Mouse (Mus musculus) stomach, embryonic 14.5 days (tissue): Measurements from ENCODE around the gene Tifa. TPM values are rescaled to one million over a fixed set of nuclear protein-coding genes. Genes with fewer than 3 reads are reported as not detected.
A peak's percentile ranks its signal among the peaks of the same experiment; 100 is the strongest.
"Not testable (repeated sequence)": the region's sequence is repeated elsewhere in the genome, so short reads cannot be mapped to it uniquely, and the experiment has no call there.

ENCODE experiments used
- ATAC-seq: fragments of 200-750 bp; cut with Nextera tagmentation; 2 replicates; pipeline ENCODE4 v1.8.0; 2017; ENCODE audit warnings: low read depth, moderate TSS enrichment; ENCODE audit not compliant: insufficient number of reproducible peaks, insufficient read depth, low FRiP score
- H3K27ac ChIP-seq: fragments of 300-500 bp; sonication (generic); 2 replicates; pipeline ENCODE4 v1.5.1; 2014; ENCODE audit warnings: mild to moderate bottlenecking, low read length, moderate library complexity, mixed read lengths
- H3K27me3 ChIP-seq: fragments of 300-500 bp; sonication (generic); 2 replicates; pipeline ENCODE4 v1.6.1; 2014; ENCODE audit warnings: low read length, control low read depth, mixed read lengths; ENCODE audit not compliant: control insufficient read depth, insufficient read depth
- H3K36me3 ChIP-seq: fragments of 300-500 bp; sonication (generic); 2 replicates; pipeline ENCODE4 v1.6.1; 2014; ENCODE audit warnings: mild to moderate bottlenecking, control low read depth, low read length, moderate library complexity, mixed read lengths; ENCODE audit not compliant: control insufficient read depth, insufficient read depth
- H3K4me1 ChIP-seq: fragments of 300-500 bp; sonication (generic); 2 replicates; pipeline ENCODE4 v1.6.1; 2014; ENCODE audit warnings: low read length, control low read depth, mixed read lengths; ENCODE audit not compliant: control insufficient read depth, insufficient read depth
- H3K4me2 ChIP-seq: fragments of 300-500 bp; sonication (generic); replicated peaks from 2 replicates; pipeline ENCODE4 v1.6.1; 2014; ENCODE audit warnings: low read depth, low read length, control low read depth
- H3K4me3 ChIP-seq: fragments of 300-500 bp; sonication (generic); 2 replicates; pipeline ENCODE4 v1.5.1; 2014; ENCODE audit warnings: low read depth, low read length, control low read depth
- H3K9ac ChIP-seq: fragments of 300-500 bp; sonication (generic); replicated peaks from 2 replicates; pipeline ENCODE4 v1.6.1; 2014; ENCODE audit warnings: low read depth, mild to moderate bottlenecking, control low read depth, low read length, moderate library complexity, mixed read lengths
- H3K9me3 ChIP-seq: fragments of 300-500 bp; sonication (generic); 2 replicates; pipeline ENCODE4 v1.6.1; 2016; ENCODE audit warnings: low read depth, low read length, control low read depth; ENCODE audit not compliant: control insufficient read depth
- WGBS: fragments of 180-500 bp; shearing (Covaris S2); extraction: QIAGEN DNeasy Blood & Tissue Kit; methylation state at CpG from one replicate; pipeline ENCODE4 v1.1.7; 2014; 5-methylcytosine and 5-hydroxymethylcytosine counted together
- polyA plus RNA-seq: library from polyadenylated mRNA; unstranded; fragments of >200 nt; fragmentation: Nextera tagmentation; extraction: Ambion mirVana; gene quantifications from 2 replicates; pipeline ENCODE4 v1.2.1, GENCODE M21; 2014

The Tifa gene
- polyA plus RNA-seq, 1 experiment from 2014 or later, result 6.1 TPM

DNA sequence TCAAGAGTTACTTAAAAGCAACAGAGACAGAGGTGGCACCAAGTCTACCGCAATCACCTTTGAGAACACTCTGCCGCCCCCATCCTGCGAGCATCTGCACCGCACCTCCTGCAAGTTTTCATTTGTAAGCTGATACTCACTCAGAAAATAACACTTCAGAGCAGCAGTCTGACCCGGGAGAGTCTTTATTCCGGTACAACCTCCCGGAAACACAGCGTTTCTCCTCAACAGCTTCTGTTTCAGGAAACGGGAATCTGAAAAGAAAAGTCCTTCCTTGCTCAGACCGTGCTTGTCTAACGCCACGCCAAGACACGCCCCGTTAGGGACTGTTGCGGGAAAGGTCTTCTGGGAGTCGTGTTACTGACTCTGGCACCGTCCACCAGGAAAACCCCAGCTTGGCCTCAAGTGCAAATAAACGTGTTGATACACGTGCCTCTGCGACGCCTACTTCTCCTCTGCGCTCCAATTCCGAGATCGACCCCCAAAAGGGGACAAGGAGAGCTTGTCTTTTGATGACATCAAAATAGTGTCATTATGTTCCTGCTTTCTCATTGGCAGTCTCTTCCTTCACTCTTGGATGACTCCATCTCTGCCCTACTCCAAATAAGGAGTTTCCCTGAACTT lies 9.5 kb upstream of the Tifa start, which contains the start of gene Alpk1:
Gene Alpk1, minus strand, starts transcription at position 507 of the 624 bp plus-strand sequence.
- WGBS, result under 1% methylated on average over 24 of the region's 24 CpGs
- ATAC-seq, result peak; percentile 86; the same call in 1 of the 2 replicates
- H3K36me3 ChIP-seq, result no peaks in the 10 kb centered on the region
- no peaks in the 10 kb centered on the region for H3K4me1 ChIP-seq
- H3K27ac ChIP-seq, result peak within 1 kb of the TSS; percentile 12; the same call in 1 of the 2 replicates
- no peak within 1 kb of the TSS for H3K9ac ChIP-seq
- peak within 1 kb of the TSS; percentile 43 for H3K4me3 ChIP-seq
- H3K27me3 ChIP-seq, result no peaks in the 10 kb centered on the region
- peak within 1 kb of the TSS; percentile 55 for H3K4me2 ChIP-seq
- H3K9me3 ChIP-seq, result no peaks in the 10 kb centered on the region

DNA sequence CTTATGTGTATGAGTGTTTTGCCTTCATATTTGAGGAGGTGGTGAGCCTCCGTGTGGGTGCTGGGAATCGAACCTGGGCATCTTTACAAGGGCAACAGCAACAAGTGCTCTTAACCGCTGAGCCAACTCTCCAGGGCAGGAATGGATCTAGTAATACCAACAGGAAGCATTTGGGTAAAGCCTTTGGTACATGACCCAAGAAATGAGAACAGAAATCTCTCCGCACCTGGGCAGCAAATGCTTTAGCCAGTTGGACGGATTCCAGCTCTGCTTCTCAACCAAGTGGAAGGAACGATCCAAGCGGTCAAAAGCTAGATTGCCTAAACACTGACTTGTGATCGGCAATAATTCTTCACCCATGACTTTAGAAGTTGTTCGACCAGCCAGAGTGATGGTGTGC lies 8.7 kb upstream of the Tifa start:
- no peak for ATAC-seq
- no peak overlapping the region for H3K9ac ChIP-seq
- H3K4me2 ChIP-seq, result no peak overlapping the region
- H3K27ac ChIP-seq, result no peak overlapping the region
- H3K4me3 ChIP-seq, result no peak overlapping the region
- H3K9me3 ChIP-seq, result no peaks in the 10 kb centered on the region
- H3K36me3 ChIP-seq, result no peaks in the 10 kb centered on the region
- no peaks in the 10 kb centered on the region for H3K4me1 ChIP-seq
- 88% methylated on average over 9 of the region's 9 CpGs for WGBS
- H3K27me3 ChIP-seq, result no peaks in the 10 kb centered on the region

- H3K4me1 ChIP-seq, result no peaks in the 10 kb centered on the region
- whole genome bisulfite sequencing, result 64% methylated on average over 6 of the region's 6 CpGs
- no peak overlapping the region for H3K9ac ChIP-seq
- H3K36me3 ChIP-seq, result no peaks in the 10 kb centered on the region
- H3K4me2 ChIP-seq, result no peak overlapping the region
- H3K27me3 ChIP-seq, result no peaks in the 10 kb centered on the region
- no peak for ATAC-seq
- H3K4me3 ChIP-seq, result no peak overlapping the region
- H3K27ac ChIP-seq, result no peak overlapping the region
- H3K9me3 ChIP-seq, result no peaks in the 10 kb centered on the region
Measured at GRCm38 (mm10) chr3:127782921-127783320, 6.7 kb upstream of the Tifa start.

GRCm38 (mm10) chr3:127783680-127784079 lies 5.9 kb upstream of the Tifa start:
- H3K27ac ChIP-seq, H3K4me1 ChIP-seq, H3K9ac ChIP-seq, ATAC-seq, H3K9me3 ChIP-seq, H3K4me2 ChIP-seq, H3K36me3 ChIP-seq, H3K27me3 ChIP-seq, H3K4me3 ChIP-seq: not testable (repeated sequence)
- WGBS, result 95% methylated on average over 8 of the region's 8 CpGs

- no peaks in the 10 kb centered on the region for H3K27me3 ChIP-seq
- peaks cover 14% of the 10 kb centered on the region; the same call in 1 of the 2 replicates for H3K4me1 ChIP-seq
- no peak overlapping the region for H3K4me3 ChIP-seq
- H3K4me2 ChIP-seq, result no peak overlapping the region
- ATAC-seq, result no peak
- no peak overlapping the region for H3K27ac ChIP-seq
- no peak overlapping the region for H3K9ac ChIP-seq
- H3K9me3 ChIP-seq, result no peaks in the 10 kb centered on the region
- no peaks in the 10 kb centered on the region for H3K36me3 ChIP-seq
Measured at GRCm38 (mm10) chr3:127787032-127787431, 2.6 kb upstream of the Tifa start.

DNA sequence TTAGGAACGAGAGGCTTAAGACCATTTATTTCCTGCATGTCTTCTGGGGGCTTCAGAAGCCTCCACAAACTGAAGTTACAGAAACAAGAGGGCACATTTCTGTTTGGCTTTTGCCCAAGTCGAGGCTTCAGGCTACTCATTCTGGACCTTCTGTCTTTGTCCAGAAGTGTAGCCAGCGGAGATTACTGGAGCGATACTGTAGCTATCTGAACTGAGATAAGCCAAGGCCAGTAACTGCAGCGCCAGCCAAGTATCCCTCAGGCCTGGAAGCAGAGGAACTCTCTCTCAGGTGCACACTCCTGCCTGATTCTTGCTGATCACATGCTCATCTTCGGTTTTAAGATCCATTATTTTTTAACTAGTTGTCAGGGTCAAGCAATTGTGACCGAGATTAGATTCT lies 1.6 kb upstream of the Tifa start:
- Histone ChIP-seq H3K9ac (no peak overlapping the region), H3K27ac (no peak overlapping the region), H3K27me3 (no peaks in the 10 kb centered on the region), H3K4me3 (no peak overlapping the region), H3K9me3 (no peaks in the 10 kb centered on the region), H3K4me2 (no peak overlapping the region), H3K4me1 (peaks cover 14% of the 10 kb centered on the region; the same call in 1 of the 2 replicates), H3K36me3 (no peaks in the 10 kb centered on the region)
- no peak for ATAC-seq
- 48% methylated on average over 7 of the region's 7 CpGs for WGBS

- Histone ChIP-seq H3K4me2 (peak overlapping the region; percentile 98), H3K9me3 (no peaks in the 10 kb centered on the region), H3K4me3 (peak overlapping the region; percentile 60; the same call in 1 of the 2 replicates), H3K36me3 (no peaks in the 10 kb centered on the region), H3K4me1 (peaks cover 14% of the 10 kb centered on the region; the same call in 1 of the 2 replicates), H3K27me3 (no peaks in the 10 kb centered on the region), H3K9ac (no peak overlapping the region; the same call in 1 of the 2 replicates), H3K27ac (no peak overlapping the region)
- 25% methylated on average over 8 of the region's 8 CpGs for WGBS
- no peak for ATAC-seq
Measured at GRCm38 (mm10) chr3:127788919-127789318, 686 bp upstream of the Tifa start.

- peak; percentile 29; the same call in 1 of the 2 replicates for ATAC-seq
- no peaks in the 10 kb centered on the region for H3K9me3 ChIP-seq
- peak overlapping the region; percentile 33; the same call in 1 of the 2 replicates for H3K27ac ChIP-seq
- H3K36me3 ChIP-seq, result no peaks in the 10 kb centered on the region
- H3K9ac ChIP-seq, result peak overlapping the region; percentile 45
- H3K4me3 ChIP-seq, result peak overlapping the region; percentile 60
- H3K4me2 ChIP-seq, result peak overlapping the region; percentile 98
- H3K4me1 ChIP-seq, result peaks cover 14% of the 10 kb centered on the region; the same call in 1 of the 2 replicates
- under 1% methylated on average over 36 of the region's 36 CpGs for WGBS
- H3K27me3 ChIP-seq, result no peaks in the 10 kb centered on the region
Measured at GRCm38 (mm10) chr3:127790234-127791055, 840 bp downstream of the Tifa start.
